ENCODE assay signal across 21 mouse cellular contexts in the genomic region with DNA sequence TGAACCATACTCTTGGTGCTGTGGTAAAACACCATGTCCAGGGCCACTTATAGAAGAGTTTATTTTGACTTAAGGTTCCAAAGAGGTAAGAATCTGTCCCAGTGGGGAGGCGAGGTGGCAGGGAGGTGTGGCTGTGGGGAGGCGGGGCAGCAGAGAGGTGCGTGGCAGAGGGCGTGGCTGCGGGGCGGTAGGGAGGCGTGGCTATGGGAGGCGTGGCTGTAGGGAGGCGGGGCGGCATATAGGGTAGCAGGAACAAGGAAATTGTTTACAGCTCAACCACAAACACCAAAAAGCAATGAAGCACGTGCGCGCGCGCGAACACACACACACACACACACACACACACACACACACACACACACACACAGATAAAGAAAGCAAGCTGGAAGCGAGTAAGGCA.
A peak's percentile ranks its signal among the peaks of the same experiment; 100 is the strongest.
DNase-seq lines count a peak whose midpoint lies in the region; ATAC-seq lines count a peak whose summit lies in the region.
"Had no signal": no experiment of that assay in that cellular context is flagged by ENCODE, and none has a peak within 500 bp of the region (broad histone marks: within the 10 kb centered on the region; RNA-seq: fewer than 3 reads in every experiment).

No protein-coding gene starts in this region.

- H3K9ac ChIP-seq in midbrain, embryonic 11.5 days (ENCODE audit: low read length), result no peak overlapping the region
- H3K9ac ChIP-seq: embryonic facial prominence, embryonic 13.5 days; forebrain, embryonic 12.5 days; forebrain, embryonic 15.5 days; hindbrain, embryonic 12.5 days; hindbrain, embryonic 15.5 days had no signal

- no peak for ATAC-seq in midbrain, embryonic 11.5 days (ENCODE audit: low FRiP score)
- ATAC-seq: CD4-positive, CD25-positive, alpha-beta regulatory T cell, adult 4 months; forebrain, embryonic 15.5 days had no signal

- no peaks in the 10 kb centered on the region for H3K4me1 ChIP-seq in midbrain, embryonic 11.5 days (ENCODE audit: control insufficient read depth, insufficient read depth, low read length)
- no peaks in the 10 kb centered on the region for H3K4me1 ChIP-seq in midbrain, embryonic 10.5 days
- H3K4me1 ChIP-seq in limb, embryonic 10.5 days, result peaks cover 14% of the 10 kb centered on the region
- H3K4me1 ChIP-seq: embryonic facial prominence, embryonic 13.5 days; forebrain, embryonic 12.5 days; forebrain, embryonic 15.5 days; hindbrain, embryonic 12.5 days; hindbrain, embryonic 15.5 days had no signal

- no peaks in the 10 kb centered on the region for H3K36me3 ChIP-seq in midbrain, embryonic 11.5 days (ENCODE audit: control insufficient read depth, insufficient read depth, low read length)
- H3K36me3 ChIP-seq in midbrain, embryonic 10.5 days, result no peaks in the 10 kb centered on the region
- H3K36me3 ChIP-seq in limb, embryonic 10.5 days, result no peaks in the 10 kb centered on the region
- H3K36me3 ChIP-seq: embryonic facial prominence, embryonic 13.5 days; forebrain, embryonic 12.5 days; forebrain, embryonic 15.5 days; hindbrain, embryonic 12.5 days; hindbrain, embryonic 15.5 days had no signal

- WGBS in midbrain, embryonic 11.5 days, result 59% methylated on average over 16 of the region's 17 CpGs
- 67% methylated on average over 17 of the region's 17 CpGs for WGBS in midbrain, embryonic 10.5 days
- WGBS in limb, embryonic 10.5 days, result 53% methylated on average over 17 of the region's 17 CpGs

- H3K27ac ChIP-seq in midbrain, embryonic 11.5 days (ENCODE audit: low read depth, low read length), result no peak overlapping the region
- no peak overlapping the region for H3K27ac ChIP-seq in midbrain, embryonic 10.5 days (replicated peaks)
- H3K27ac ChIP-seq in limb, embryonic 10.5 days, result peak overlapping the region; percentile 50; the same call in 1 of the 2 replicates
- H3K27ac ChIP-seq: embryonic facial prominence, embryonic 13.5 days; forebrain, embryonic 12.5 days; forebrain, embryonic 15.5 days; hindbrain, embryonic 12.5 days; hindbrain, embryonic 15.5 days had no signal

- no peak overlapping the region for H3K4me3 ChIP-seq in midbrain, embryonic 11.5 days (ENCODE audit: low read depth, low read length)
- no peak overlapping the region for H3K4me3 ChIP-seq in midbrain, embryonic 10.5 days
- H3K4me3 ChIP-seq in limb, embryonic 10.5 days, result no peak overlapping the region
- H3K4me3 ChIP-seq: embryonic facial prominence, embryonic 13.5 days; erythroblast, embryonic 14.5 days; forebrain, embryonic 12.5 days; forebrain, embryonic 15.5 days; hindbrain, embryonic 12.5 days; hindbrain, embryonic 15.5 days had no signal

- no peaks in the 10 kb centered on the region for H3K27me3 ChIP-seq in midbrain, embryonic 11.5 days (ENCODE audit: control insufficient read depth, insufficient read depth, low read length)
- no peaks in the 10 kb centered on the region for H3K27me3 ChIP-seq in midbrain, embryonic 10.5 days (ENCODE audit: low read depth, poor library complexity, severe bottlenecking)
- no peaks in the 10 kb centered on the region for H3K27me3 ChIP-seq in limb, embryonic 10.5 days (ENCODE audit: low read depth, poor library complexity, severe bottlenecking)
- H3K27me3 ChIP-seq: embryonic facial prominence, embryonic 13.5 days; forebrain, embryonic 12.5 days; forebrain, embryonic 15.5 days; hindbrain, embryonic 12.5 days; hindbrain, embryonic 15.5 days had no signal

- DNase-seq in midbrain, embryonic 11.5 days (ENCODE audit: low spot score, missing footprints), result peak; percentile 41
- DNase-seq in midbrain, embryonic 10.5 days (ENCODE audit: low spot score), result no peak
- DNase-seq in ZHBTc4 (ENCODE audit: low read depth, low spot score), result peak; percentile 67
- DNase-seq in limb, embryonic 10.5 days (ENCODE audit: low spot score), result peak; percentile 39
- no peak for DNase-seq in frontal cortex, postnatal 10 days (ENCODE audit: low spot score in 2 of 2)
- DNase-seq in adrenal gland, postnatal 36 days, result no peak
- DNase-seq: adrenal gland, postnatal 10 days; cerebellum, adult 11 months; cerebellum, adult 2 months; cerebellum, adult 9-11 months; cerebellum, postnatal 25 days; gastrocnemius, postnatal 14 days; heart, adult 11 months had no signal

- no peak overlapping the region for H3K4me2 ChIP-seq in midbrain, embryonic 11.5 days
- H3K4me2 ChIP-seq: embryonic facial prominence, embryonic 13.5 days; forebrain, embryonic 12.5 days; forebrain, embryonic 15.5 days; heart, embryonic 11.5 days; hindbrain, embryonic 12.5 days; hindbrain, embryonic 15.5 days had no signal

- H3K9me3 ChIP-seq in midbrain, embryonic 11.5 days (ENCODE audit: control insufficient read depth, low read length), result no peaks in the 10 kb centered on the region
- no peaks in the 10 kb centered on the region for H3K9me3 ChIP-seq in midbrain, embryonic 10.5 days (replicated peaks)
- no peaks in the 10 kb centered on the region for H3K9me3 ChIP-seq in limb, embryonic 10.5 days (replicated peaks)
- H3K9me3 ChIP-seq: embryonic facial prominence, embryonic 13.5 days; forebrain, embryonic 12.5 days; forebrain, embryonic 15.5 days; hindbrain, embryonic 15.5 days had no signal

Comparison
In these comparisons a context has a peak if more than half of its experiments do, and no peak if none do; other contexts are left out.
1. DNase-seq: peak in midbrain, embryonic 11.5 days (single experiment), ZHBTc4 (single experiment) and limb, embryonic 10.5 days (single experiment); none in midbrain, embryonic 10.5 days (single experiment), frontal cortex, postnatal 10 days (0 of 2) and adrenal gland, postnatal 36 days (0 of 2).